Mouse (Mus musculus) lung, postnatal 0 days (tissue): ENCODE measurements around the gene Reep3. TPM values are rescaled to one million over a fixed set of nuclear protein-coding genes. Genes with fewer than 3 reads are reported as not detected.

Experiments
- ATAC-seq: fragments of 200-750 bp; cut with Nextera tagmentation; 2 replicates; pipeline ENCODE4 v1.8.0; 2017; ENCODE audit warnings: moderate library complexity
- DNase-seq: peaks from one replicate; pipeline ENCODE4 v3.0.0-alpha.2; 2016; ENCODE audit warnings: low spot score
- H3K27ac ChIP-seq: fragments of 300-500 bp; sonication (generic); 2 replicates; pipeline ENCODE4 v1.5.1; 2014; ENCODE audit warnings: antibody characterized with exemption, mild to moderate bottlenecking, low read length, mixed read lengths
- H3K27me3 ChIP-seq: fragments of 300-500 bp; sonication (generic); replicated peaks from 2 replicates; pipeline ENCODE4 v1.6.1; 2014; ENCODE audit warnings: low read length, mixed read lengths; ENCODE audit not compliant: insufficient read depth
- H3K36me3 ChIP-seq: fragments of 300-500 bp; sonication (generic); 2 replicates; pipeline ENCODE4 v1.6.1; 2014; ENCODE audit warnings: low read length, mixed read lengths; ENCODE audit not compliant: insufficient read depth
- H3K4me1 ChIP-seq: fragments of 300-500 bp; sonication (generic); 2 replicates; pipeline ENCODE4 v1.6.1; 2014; ENCODE audit warnings: antibody characterized with exemption, low read depth, low read length, mixed read lengths; ENCODE audit not compliant: insufficient read depth
- H3K4me2 ChIP-seq: fragments of 300-500 bp; sonication (generic); replicated peaks from 2 replicates; pipeline ENCODE4 v1.6.1; 2014; ENCODE audit warnings: low read depth, mild to moderate bottlenecking, low read length, moderate library complexity, mixed read lengths
- H3K4me3 ChIP-seq: fragments of 300-500 bp; sonication (generic); 2 replicates; pipeline ENCODE4 v1.5.1; 2014; ENCODE audit warnings: low read depth, low read length
- H3K9ac ChIP-seq: fragments of 300-500 bp; sonication (generic); replicated peaks from 2 replicates; pipeline ENCODE4 v1.6.1; 2014; ENCODE audit warnings: low read depth, mild to moderate bottlenecking
- H3K9me3 ChIP-seq: fragments of 300-500 bp; sonication (generic); 2 replicates; pipeline ENCODE4 v1.6.1; 2016; ENCODE audit warnings: low read length, mixed read lengths
- CTCF ChIP-seq: IDR thresholded peaks from 2 replicates; pipeline ENCODE4 v1.5.1; 2016; ENCODE audit warnings: antibody characterized with exemption, mild to moderate bottlenecking
- EP300 ChIP-seq: IDR thresholded peaks from 2 replicates; pipeline ENCODE4 v1.6.1; 2016; ENCODE audit warnings: antibody characterized with exemption, mild to moderate bottlenecking, control low read depth
- WGBS: fragments of 180-500 bp; shearing (Covaris S2); extraction: QIAGEN DNeasy Blood & Tissue Kit; methylation state at CpG from one replicate; pipeline ENCODE4 v1.1.7; 2014; 5-methylcytosine and 5-hydroxymethylcytosine counted together
- polyA plus RNA-seq: library from polyadenylated mRNA; unstranded; fragments of >200 nt; fragmentation: Nextera tagmentation; extraction: Ambion mirVana; gene quantifications from 2 replicates; pipeline ENCODE4 v1.2.1, GENCODE M21; 2015

Gene Reep3
- polyA plus RNA-seq, 1 experiment from 2014 or later = 38.4 TPM

GRCm38 (mm10) chr10:67016615-67017278 lies 80.0 kb downstream of the Reep3 start:
- Histone ChIP-seq H3K9me3 (no peaks in the 10 kb centered on the region), H3K9ac (no peak overlapping the region), H3K27me3 (no peaks in the 10 kb centered on the region), H3K4me2 (no peak overlapping the region), H3K36me3 (peaks cover 4% of the 10 kb centered on the region; the same call in 1 of the 2 replicates), H3K4me3 (no peak overlapping the region), H3K27ac (no peak overlapping the region), H3K4me1 (no peaks in the 10 kb centered on the region)
- ATAC-seq (no peak), DNase-seq (no peak)
- TF ChIP-seq CTCF = no peak
- no peak for TF ChIP-seq EP300
- 76% methylated on average over 4 of the region's 4 CpGs for WGBS

- TF ChIP-seq CTCF = no peak
- TF ChIP-seq EP300 = no peak
- DNase-seq = no peak
- Histone ChIP-seq H3K9ac (no peak overlapping the region), H3K27ac (no peak overlapping the region), H3K4me1 (no peaks in the 10 kb centered on the region), H3K27me3 (no peaks in the 10 kb centered on the region), H3K9me3 (no peaks in the 10 kb centered on the region), H3K36me3 (0 out of 2 replicates have a peak, but pooled peaks cover 4% of the 10 kb centered on the region), H3K4me3 (no peak overlapping the region), H3K4me2 (no peak overlapping the region)
- 89% methylated on average over 12 of the region's 12 CpGs for WGBS
- ATAC-seq = no peak
These were observed 82.0 kb downstream of the Reep3 start for GRCm38 (mm10) chr10:67014746-67015145.

- Histone ChIP-seq H3K27me3 (no peaks in the 10 kb centered on the region), H3K4me3 (no peak overlapping the region), H3K9me3 (no peaks in the 10 kb centered on the region), H3K36me3 (0 out of 2 replicates have a peak, but pooled peaks cover 4% of the 10 kb centered on the region), H3K4me2 (no peak overlapping the region), H3K27ac (no peak overlapping the region), H3K9ac (no peak overlapping the region), H3K4me1 (no peaks in the 10 kb centered on the region)
- TF ChIP-seq CTCF (no peak), EP300 (no peak)
- 90% methylated on average over 12 of the region's 12 CpGs for WGBS
- DNase-seq (no peak), ATAC-seq (no peak)
These were observed 86.2 kb downstream of the Reep3 start for GRCm38 (mm10) chr10:67010521-67010920.

GRCm38 (mm10) chr10:67004527-67005042 lies 92.2 kb downstream of the Reep3 start:
- Histone ChIP-seq H3K27me3 (no peaks in the 10 kb centered on the region), H3K4me2 (peak overlapping the region; percentile 52), H3K27ac (peak overlapping the region; percentile 83), H3K4me3 (peak overlapping the region; percentile 36), H3K9ac (0 out of 2 replicates have a peak overlapping the region, but pooled peaks have one; percentile 0), H3K36me3 (no peaks in the 10 kb centered on the region), H3K4me1 (peaks cover 14% of the 10 kb centered on the region; the same call in 1 of the 2 replicates), H3K9me3 (no peaks in the 10 kb centered on the region)
- ATAC-seq (peak; percentile 4; the same call in 1 of the 2 replicates), DNase-seq (peak; percentile 51)
- WGBS = 2% methylated on average over 12 of the region's 12 CpGs
- TF ChIP-seq EP300 (peak; percentile 45), CTCF (no peak)

GRCm38 (mm10) chr10:67003743-67004526 lies 92.8 kb downstream of the Reep3 start:
- no peak for TF ChIP-seq EP300
- TF ChIP-seq CTCF = no peak
- WGBS = under 1% methylated on average over 22 of the region's 22 CpGs
- H3K9ac ChIP-seq = 0 out of 2 replicates have a peak overlapping the region, but pooled peaks have one; percentile 12

More at GRCm38 (mm10) chr10:67003743-67004526, 92.8 kb downstream of the Reep3 start:
- Histone ChIP-seq H3K4me2 (peak overlapping the region; percentile 52), H3K27me3 (no peaks in the 10 kb centered on the region), H3K9me3 (no peaks in the 10 kb centered on the region), H3K36me3 (no peaks in the 10 kb centered on the region), H3K4me1 (peaks cover 14% of the 10 kb centered on the region; the same call in 1 of the 2 replicates), H3K27ac (peak overlapping the region; percentile 83), H3K4me3 (peak overlapping the region; percentile 36)
- ATAC-seq = peak; percentile 64
- peak; percentile 90 for DNase-seq
